Mouse (Mus musculus) stomach, embryonic 14.5 days (tissue): ENCODE measurements around the gene Myom3. TPM values are rescaled to one million over a fixed set of nuclear protein-coding genes. Genes with fewer than 3 reads are reported as not detected.
A peak's percentile ranks its signal among the peaks of the same experiment; 100 is the strongest.

Experiments used
- ATAC-seq: fragments of 200-750 bp; cut with Nextera tagmentation; 2 replicates; pipeline ENCODE4 v1.8.0; 2017; ENCODE audit warnings: low read depth, moderate TSS enrichment; ENCODE audit not compliant: insufficient number of reproducible peaks, insufficient read depth, low FRiP score
- H3K27ac ChIP-seq: fragments of 300-500 bp; sonication (generic); 2 replicates; pipeline ENCODE4 v1.5.1; 2014; ENCODE audit warnings: mild to moderate bottlenecking, low read length, moderate library complexity, mixed read lengths
- H3K27me3 ChIP-seq: fragments of 300-500 bp; sonication (generic); 2 replicates; pipeline ENCODE4 v1.6.1; 2014; ENCODE audit warnings: low read length, control low read depth, mixed read lengths; ENCODE audit not compliant: control insufficient read depth, insufficient read depth
- H3K36me3 ChIP-seq: fragments of 300-500 bp; sonication (generic); 2 replicates; pipeline ENCODE4 v1.6.1; 2014; ENCODE audit warnings: mild to moderate bottlenecking, control low read depth, low read length, moderate library complexity, mixed read lengths; ENCODE audit not compliant: control insufficient read depth, insufficient read depth
- H3K4me1 ChIP-seq: fragments of 300-500 bp; sonication (generic); 2 replicates; pipeline ENCODE4 v1.6.1; 2014; ENCODE audit warnings: low read length, control low read depth, mixed read lengths; ENCODE audit not compliant: control insufficient read depth, insufficient read depth
- H3K4me2 ChIP-seq: fragments of 300-500 bp; sonication (generic); replicated peaks from 2 replicates; pipeline ENCODE4 v1.6.1; 2014; ENCODE audit warnings: low read depth, low read length, control low read depth
- H3K4me3 ChIP-seq: fragments of 300-500 bp; sonication (generic); 2 replicates; pipeline ENCODE4 v1.5.1; 2014; ENCODE audit warnings: low read depth, low read length, control low read depth
- H3K9ac ChIP-seq: fragments of 300-500 bp; sonication (generic); replicated peaks from 2 replicates; pipeline ENCODE4 v1.6.1; 2014; ENCODE audit warnings: low read depth, mild to moderate bottlenecking, control low read depth, low read length, moderate library complexity, mixed read lengths
- H3K9me3 ChIP-seq: fragments of 300-500 bp; sonication (generic); 2 replicates; pipeline ENCODE4 v1.6.1; 2016; ENCODE audit warnings: low read depth, low read length, control low read depth; ENCODE audit not compliant: control insufficient read depth
- WGBS: fragments of 180-500 bp; shearing (Covaris S2); extraction: QIAGEN DNeasy Blood & Tissue Kit; methylation state at CpG from one replicate; pipeline ENCODE4 v1.1.7; 2014; 5-methylcytosine and 5-hydroxymethylcytosine counted together
- polyA plus RNA-seq: library from polyadenylated mRNA; unstranded; fragments of >200 nt; fragmentation: Nextera tagmentation; extraction: Ambion mirVana; gene quantifications from 2 replicates; pipeline ENCODE4 v1.2.1, GENCODE M21; 2014

Myom3 gene
- polyA plus RNA-seq, 1 experiment from 2014 or later = 0.09 TPM

- Histone ChIP-seq H3K36me3 (no peaks in the 10 kb centered on the region), H3K9me3 (no peaks in the 10 kb centered on the region), H3K9ac (no peak overlapping the region), H3K4me3 (no peak overlapping the region), H3K4me1 (peaks cover 24% of the 10 kb centered on the region; the same call in 1 of the 2 replicates), H3K27me3 (no peaks in the 10 kb centered on the region), H3K27ac (0 out of 2 replicates have a peak overlapping the region, but pooled peaks have one; percentile 6), H3K4me2 (no peak overlapping the region)
- ATAC-seq = no peak
- 63% methylated on average over 10 of the region's 10 CpGs for WGBS
Observed at GRCm38 (mm10) chr4:135745613-135746012, 13.9 kb upstream of the Myom3 start.

- H3K9me3 ChIP-seq = peaks cover 9% of the 10 kb centered on the region; the same call in 1 of the 2 replicates
- H3K4me3 ChIP-seq = no peak overlapping the region
- H3K9ac ChIP-seq = no peak overlapping the region
- H3K4me2 ChIP-seq = no peak overlapping the region
- no peak overlapping the region for H3K27ac ChIP-seq
- H3K36me3 ChIP-seq = no peaks in the 10 kb centered on the region
- ATAC-seq = no peak
- H3K27me3 ChIP-seq = no peaks in the 10 kb centered on the region
- 79% methylated on average over 8 of the region's 8 CpGs for WGBS
- peaks cover 3% of the 10 kb centered on the region; the same call in 1 of the 2 replicates for H3K4me1 ChIP-seq
Observed at GRCm38 (mm10) chr4:135750896-135751295, 8.6 kb upstream of the Myom3 start.

GRCm38 (mm10) chr4:135752106-135752778, 7.3 kb upstream of the Myom3 start:
- Histone ChIP-seq H3K27ac (no peak overlapping the region), H3K4me3 (no peak overlapping the region), H3K27me3 (no peaks in the 10 kb centered on the region), H3K9ac (no peak overlapping the region), H3K4me2 (no peak overlapping the region), H3K4me1 (no peaks in the 10 kb centered on the region), H3K9me3 (peaks cover 9% of the 10 kb centered on the region; the same call in 1 of the 2 replicates), H3K36me3 (no peaks in the 10 kb centered on the region)
- ATAC-seq = no peak
- 65% methylated on average over 7 of the region's 7 CpGs for WGBS

GRCm38 (mm10) chr4:135752779-135753164, 6.7 kb upstream of the Myom3 start:
- no peaks in the 10 kb centered on the region for H3K36me3 ChIP-seq
- H3K4me3 ChIP-seq = no peak overlapping the region
- no peak overlapping the region for H3K27ac ChIP-seq
- H3K9ac ChIP-seq = no peak overlapping the region
- 57% methylated on average over 8 of the region's 8 CpGs for WGBS
- peaks cover 9% of the 10 kb centered on the region; the same call in 1 of the 2 replicates for H3K9me3 ChIP-seq
- H3K27me3 ChIP-seq = no peaks in the 10 kb centered on the region
- no peak overlapping the region for H3K4me2 ChIP-seq
- no peaks in the 10 kb centered on the region for H3K4me1 ChIP-seq
- no peak for ATAC-seq

- H3K4me3 ChIP-seq = no peak overlapping the region
- no peak for ATAC-seq
- no peaks in the 10 kb centered on the region for H3K36me3 ChIP-seq
- no peaks in the 10 kb centered on the region for H3K27me3 ChIP-seq
- no peaks in the 10 kb centered on the region for H3K4me1 ChIP-seq
- no peak overlapping the region for H3K9ac ChIP-seq
- peaks cover 9% of the 10 kb centered on the region; the same call in 1 of the 2 replicates for H3K9me3 ChIP-seq
- 28% methylated on average over 4 of the region's 4 CpGs for WGBS
- no peak overlapping the region for H3K4me2 ChIP-seq
- H3K27ac ChIP-seq = no peak overlapping the region
Observed at GRCm38 (mm10) chr4:135758331-135758730, 1.2 kb upstream of the Myom3 start.

- Histone ChIP-seq H3K9me3 (peaks cover 7% of the 10 kb centered on the region; the same call in 1 of the 2 replicates), H3K9ac (no peak overlapping the region), H3K4me2 (no peak overlapping the region), H3K4me3 (no peak overlapping the region), H3K27ac (no peak overlapping the region), H3K36me3 (no peaks in the 10 kb centered on the region), H3K4me1 (no peaks in the 10 kb centered on the region), H3K27me3 (no peaks in the 10 kb centered on the region)
- ATAC-seq = no peak
- 47% methylated on average over 6 of the region's 6 CpGs for WGBS
Observed at GRCm38 (mm10) chr4:135758825-135759224, 690 bp upstream of the Myom3 start.

- Histone ChIP-seq H3K27ac (no peak overlapping the region), H3K4me1 (no peaks in the 10 kb centered on the region), H3K36me3 (no peaks in the 10 kb centered on the region), H3K9me3 (no peaks in the 10 kb centered on the region), H3K27me3 (no peaks in the 10 kb centered on the region), H3K4me2 (no peak overlapping the region), H3K9ac (no peak overlapping the region), H3K4me3 (no peak overlapping the region)
- ATAC-seq = no peak
- 78% methylated on average over 8 of the region's 8 CpGs for WGBS
Observed at GRCm38 (mm10) chr4:135761048-135761447, 1.5 kb downstream of the Myom3 start.

- ATAC-seq = no peak
- no peak overlapping the region for H3K9ac ChIP-seq
- no peak overlapping the region for H3K4me2 ChIP-seq
- no peaks in the 10 kb centered on the region for H3K27me3 ChIP-seq
- 82% methylated on average over 7 of the region's 7 CpGs for WGBS
- H3K27ac ChIP-seq = no peak overlapping the region
- H3K4me1 ChIP-seq = no peaks in the 10 kb centered on the region
- no peak overlapping the region for H3K4me3 ChIP-seq
- H3K9me3 ChIP-seq = no peaks in the 10 kb centered on the region
- H3K36me3 ChIP-seq = no peaks in the 10 kb centered on the region
Observed at GRCm38 (mm10) chr4:135761569-135761968, 2.1 kb downstream of the Myom3 start.
